Mouse (Mus musculus): ENCODE measurements around the gene Kcnj8. TPM values are rescaled to one million over a fixed set of nuclear protein-coding genes. Genes with fewer than 3 reads are reported as not detected.
A peak's percentile ranks its signal among the peaks of the same experiment; 100 is the strongest.
"Not testable (repeated sequence)": the region's sequence is repeated elsewhere in the genome, so short reads cannot be mapped to it uniquely, and the experiment has no call there.

Gene Kcnj8
- polyA plus RNA-seq, 1 experiment from 2014 or later: 4.3 TPM

DNA sequence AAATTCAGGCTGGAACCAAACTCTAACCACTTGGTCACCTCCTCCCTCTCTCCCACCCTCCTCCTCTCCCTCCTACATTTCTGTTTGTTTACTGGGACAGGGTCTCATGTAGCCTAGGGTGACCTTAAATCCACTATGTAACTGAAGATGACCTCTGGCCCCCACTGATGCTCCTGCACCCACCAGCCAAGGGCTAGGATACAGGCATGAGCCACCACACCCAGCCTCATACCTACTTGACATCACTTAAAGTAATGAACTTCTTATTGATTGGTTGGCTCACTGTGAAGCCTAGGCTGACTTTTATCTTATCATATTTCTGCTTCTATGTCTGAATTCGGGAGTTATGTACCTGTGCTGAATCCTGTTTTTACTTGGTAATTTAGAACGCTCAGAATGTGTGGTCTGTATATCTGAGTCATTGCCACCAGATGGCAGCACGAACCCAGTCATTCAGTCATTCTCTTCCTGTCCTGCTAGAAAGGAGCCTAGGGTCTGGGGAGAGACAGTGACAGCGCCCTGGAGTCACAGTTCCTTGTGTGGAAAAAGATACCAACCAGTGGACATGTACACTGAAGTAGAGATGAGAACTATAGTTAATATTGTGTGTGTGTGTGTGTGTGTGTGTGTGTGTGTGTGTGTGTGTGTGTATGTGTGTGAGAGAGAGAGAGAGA, 46.6 kb downstream of the Kcnj8 start:
- Histone ChIP-seq H3K4me2 (replicated peaks) (no peak overlapping the region), H3K4me1 (no peaks in the 10 kb centered on the region), H3K36me3 (no peaks in the 10 kb centered on the region), H3K9ac (no peak overlapping the region), H3K9me3 (replicated peaks) (no peaks in the 10 kb centered on the region), H3K4me3 (no peak overlapping the region), H3K27me3 (no peaks in the 10 kb centered on the region), H3K27ac (no peak overlapping the region)
- 5% methylated on average over 4 of the region's 4 CpGs for WGBS
- peak; percentile 76 for ATAC-seq (ENCODE audit: low FRiP score)

DNA sequence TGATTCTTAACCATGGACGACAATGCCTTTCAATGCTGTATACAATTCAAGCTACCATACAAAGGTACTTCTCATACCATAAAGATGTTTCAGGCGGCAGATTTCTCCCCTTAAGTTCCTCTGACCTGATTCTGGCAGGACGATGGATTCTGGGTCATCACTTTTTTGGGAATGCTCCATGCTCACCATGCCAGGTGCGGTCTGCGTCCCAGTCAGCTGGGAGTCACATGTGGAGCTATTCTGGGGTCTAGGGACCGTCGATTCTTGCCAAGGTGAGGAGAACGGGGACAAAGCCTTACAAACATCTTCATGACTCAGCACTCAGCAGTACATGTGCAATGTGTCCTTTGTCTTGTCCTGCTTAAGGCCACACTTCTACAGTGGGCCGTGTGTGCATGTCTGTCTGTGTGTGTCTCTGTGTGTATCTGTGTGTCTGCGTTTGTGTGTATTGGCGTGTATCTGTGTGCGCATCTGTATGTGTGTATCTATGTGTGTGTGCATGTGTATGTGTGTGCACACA, 49.8 kb downstream of the Kcnj8 start:
- H3K4me3 ChIP-seq: no peak overlapping the region
- 86% methylated on average over 12 of the region's 12 CpGs for WGBS

DNA sequence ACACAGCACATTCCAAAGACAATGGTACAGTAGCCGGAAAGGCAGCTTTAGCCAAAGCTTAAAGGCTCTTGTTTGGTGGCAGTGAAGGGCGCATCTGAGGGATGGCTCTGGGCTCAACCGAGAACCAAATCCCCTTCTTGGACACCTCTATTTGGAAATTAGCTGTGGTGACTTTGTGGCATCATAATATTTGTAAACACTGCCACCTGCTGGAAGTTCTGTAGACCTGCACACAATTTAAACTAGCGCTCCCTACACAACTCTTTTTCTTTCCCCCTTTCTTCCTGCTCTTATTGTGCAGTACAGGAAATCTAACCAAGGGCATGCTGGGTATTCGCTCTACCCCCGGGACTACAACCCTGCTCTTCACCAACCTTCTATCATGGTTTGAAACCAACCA, 52.3 kb downstream of the Kcnj8 start:
- Histone ChIP-seq H3K9ac (no peak overlapping the region), H3K27ac (no peak overlapping the region)
- WGBS: 20% methylated on average over 6 of the region's 6 CpGs

More for the DNA sequence above, 49.8 kb downstream of the Kcnj8 start:
- Histone ChIP-seq H3K27me3 (no peaks in the 10 kb centered on the region; the same call in 1 of the 2 replicates), H3K9ac (no peak overlapping the region), H3K4me2 (replicated peaks) (no peak overlapping the region), H3K9me3 (replicated peaks) (no peaks in the 10 kb centered on the region), H3K36me3 (no peaks in the 10 kb centered on the region), H3K4me1 (no peaks in the 10 kb centered on the region), H3K27ac (no peak overlapping the region)
- no peak for ATAC-seq (ENCODE audit: low FRiP score)

DNA sequence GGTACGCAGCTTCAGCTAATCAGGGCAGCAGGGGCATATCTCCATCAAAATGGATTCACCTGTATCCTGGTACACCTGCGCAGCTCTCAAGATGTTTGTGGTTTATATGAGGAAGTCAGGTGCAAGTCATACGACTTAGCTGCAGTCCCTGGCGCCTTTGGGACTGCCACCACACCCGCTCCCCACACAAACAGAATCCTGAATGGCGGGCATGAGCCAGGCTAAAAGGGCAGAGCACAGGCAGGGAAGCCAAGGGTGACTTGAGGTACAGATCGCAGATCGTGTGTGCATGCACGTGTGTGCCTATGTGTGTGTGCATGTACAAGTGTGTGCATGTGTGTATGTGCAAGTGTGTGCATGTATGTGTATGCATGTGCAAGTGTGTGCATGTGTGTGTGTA, 56.0 kb downstream of the Kcnj8 start:
- not testable (repeated sequence) for H3K36me3 ChIP-seq; H3K4me1 ChIP-seq; H3K4me3 ChIP-seq; H3K27ac ChIP-seq; H3K9me3 ChIP-seq (replicated peaks); H3K27me3 ChIP-seq; ATAC-seq (ENCODE audit: low FRiP score); H3K9ac ChIP-seq; H3K4me2 ChIP-seq (replicated peaks)
- 75% methylated on average over 9 of the region's 9 CpGs for WGBS

More for the DNA sequence above, 52.3 kb downstream of the Kcnj8 start:
- H3K4me3 ChIP-seq: no peak overlapping the region
- peak; percentile 56; the same call in 1 of the 2 replicates for ATAC-seq (ENCODE audit: low FRiP score)
- H3K9me3 ChIP-seq (replicated peaks): no peaks in the 10 kb centered on the region
- no peak overlapping the region for H3K4me2 ChIP-seq (replicated peaks)
- no peaks in the 10 kb centered on the region; the same call in 1 of the 2 replicates for H3K27me3 ChIP-seq
- no peaks in the 10 kb centered on the region for H3K4me1 ChIP-seq
- H3K36me3 ChIP-seq: no peaks in the 10 kb centered on the region

DNA sequence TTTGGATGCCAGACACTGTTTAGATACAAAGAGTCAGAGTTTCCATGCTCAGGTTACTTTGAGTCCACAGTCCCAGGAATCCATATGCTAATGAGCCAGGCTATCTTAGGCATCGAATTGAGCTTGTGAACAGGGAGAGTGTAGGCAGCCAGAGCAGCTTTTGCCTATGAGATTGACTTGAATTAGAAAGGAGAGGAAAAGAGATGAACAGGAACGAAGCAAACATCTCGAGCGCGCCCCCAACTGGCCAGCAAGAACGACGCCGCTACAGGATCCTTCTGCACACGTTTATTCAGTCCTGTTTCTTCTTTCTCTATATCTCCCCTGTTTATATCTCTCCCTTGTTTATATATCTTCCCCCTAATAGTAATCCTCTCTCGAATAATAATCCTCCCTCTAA, 56.5 kb downstream of the Kcnj8 start:
- no peak overlapping the region for H3K4me3 ChIP-seq
- H3K9me3 ChIP-seq (replicated peaks): no peaks in the 10 kb centered on the region
- no peak for ATAC-seq (ENCODE audit: low FRiP score)
- H3K27ac ChIP-seq: no peak overlapping the region
- 5% methylated on average over 10 of the region's 10 CpGs for WGBS
- no peaks in the 10 kb centered on the region for H3K36me3 ChIP-seq
- H3K27me3 ChIP-seq: peaks cover 4% of the 10 kb centered on the region
- no peak overlapping the region for H3K4me2 ChIP-seq (replicated peaks)
- H3K9ac ChIP-seq: no peak overlapping the region
- no peaks in the 10 kb centered on the region for H3K4me1 ChIP-seq

Other genes starting within 250 kb of the Kcnj8 start
- gene Slco1a5, start 248.6 kb downstream of the Kcnj8 start, polyA plus RNA-seq (2016; fragmentation: Nextera tagmentation; extraction: Ambion mirVana): 0.46 and 0.83 TPM in 2 replicates
- 23.6 and 26.0 TPM in 2 replicates for gene Pyroxd1, start 226.0 kb downstream of the Kcnj8 start, polyA plus RNA-seq (2016; fragmentation: Nextera tagmentation; extraction: Ambion mirVana)
- gene Recql, start 184.5 kb downstream of the Kcnj8 start, polyA plus RNA-seq (2016; fragmentation: Nextera tagmentation; extraction: Ambion mirVana): 32.3 and 40.7 TPM in 2 replicates
- 95.7 and 108 TPM in 2 replicates for gene Golt1b, start 184.4 kb downstream of the Kcnj8 start, polyA plus RNA-seq (2016; fragmentation: Nextera tagmentation; extraction: Ambion mirVana)
- 2.9 and 6.9 TPM in 2 replicates for gene Spx, start 158.2 kb downstream of the Kcnj8 start, polyA plus RNA-seq (2016; fragmentation: Nextera tagmentation; extraction: Ambion mirVana)
- gene Gys2, start 98.5 kb downstream of the Kcnj8 start, polyA plus RNA-seq (2016; fragmentation: Nextera tagmentation; extraction: Ambion mirVana): 0.50 TPM in 1 of 2 replicates, not detected in the other
- gene Ldhb, start 63.7 kb downstream of the Kcnj8 start, polyA plus RNA-seq (2016; fragmentation: Nextera tagmentation; extraction: Ambion mirVana): 385 and 413 TPM in 2 replicates
- gene Abcc9, start 130.7 kb upstream of the Kcnj8 start, polyA plus RNA-seq (2016; fragmentation: Nextera tagmentation; extraction: Ambion mirVana): 2.4 and 2.8 TPM in 2 replicates
- 138 and 139 TPM in 2 replicates for gene Cmas, start 185.1 kb upstream of the Kcnj8 start, polyA plus RNA-seq (2016; fragmentation: Nextera tagmentation; extraction: Ambion mirVana)
- gene Sult6b2, start 232.9 kb upstream of the Kcnj8 start, polyA plus RNA-seq (2016; fragmentation: Nextera tagmentation; extraction: Ambion mirVana): not detected in 2 replicates